Mouse (Mus musculus): Measurements from ENCODE around the gene Slc46a2. TPM values are rescaled to one million over a fixed set of nuclear protein-coding genes. Genes with fewer than 3 reads are reported as not detected.
A peak's percentile ranks its signal among the peaks of the same experiment; 100 is the strongest.

Gene Slc46a2
- polyA plus RNA-seq, 1 experiment from 2014 or later = not detected

DNA sequence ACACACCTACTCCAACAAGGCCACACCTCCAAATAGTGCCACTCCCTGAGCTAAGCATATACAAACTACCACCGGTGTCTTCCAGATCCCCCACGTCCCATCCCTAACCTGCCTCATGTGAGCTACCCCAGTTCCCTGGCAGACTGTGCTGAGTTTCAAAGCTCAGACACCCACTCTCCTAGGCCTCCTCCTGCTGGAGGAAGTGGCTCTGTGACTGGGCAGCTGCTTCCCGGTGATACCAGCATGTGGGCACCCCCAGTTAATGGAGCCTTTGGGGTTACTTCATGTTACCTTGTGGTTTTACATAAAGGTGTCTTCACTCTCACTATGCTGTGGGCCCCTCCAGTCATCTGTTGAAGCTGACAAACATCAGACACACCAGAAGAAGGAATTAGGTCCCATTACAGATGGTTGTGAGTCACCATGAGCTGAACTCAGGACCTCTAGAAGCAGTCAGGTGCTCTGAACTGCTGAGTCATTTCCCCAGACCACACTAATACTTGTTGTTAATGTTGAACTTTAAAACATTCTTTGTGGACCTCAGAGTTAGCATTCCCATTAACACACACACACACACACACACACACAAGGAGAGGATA is 19.8 kb downstream of the Slc46a2 start:
- Histone ChIP-seq H3K4me3 (ENCODE audit: low read depth, low read length) (no peak overlapping the region), H3K4me1 (replicated peaks; ENCODE audit: control insufficient read depth, insufficient read depth, low read length) (no peaks in the 10 kb centered on the region), H3K27me3 (ENCODE audit: control insufficient read depth, insufficient read depth, low read length) (no peaks in the 10 kb centered on the region), H3K9ac (ENCODE audit: low read length) (no peak overlapping the region), H3K36me3 (ENCODE audit: control insufficient read depth, insufficient read depth, low read length) (no peaks in the 10 kb centered on the region), H3K4me2 (ENCODE audit: low read depth, low read length, severe bottlenecking) (no peak overlapping the region), H3K9me3 (ENCODE audit: control insufficient read depth, low read length) (no peaks in the 10 kb centered on the region), H3K27ac (ENCODE audit: low read depth, low read length) (no peak overlapping the region)
- 96% methylated on average over 3 of the region's 3 CpGs for WGBS
- ATAC-seq (replicated peaks; ENCODE audit: low FRiP score) = no peak
- DNase-seq (ENCODE audit: low spot score) = no peak

DNA sequence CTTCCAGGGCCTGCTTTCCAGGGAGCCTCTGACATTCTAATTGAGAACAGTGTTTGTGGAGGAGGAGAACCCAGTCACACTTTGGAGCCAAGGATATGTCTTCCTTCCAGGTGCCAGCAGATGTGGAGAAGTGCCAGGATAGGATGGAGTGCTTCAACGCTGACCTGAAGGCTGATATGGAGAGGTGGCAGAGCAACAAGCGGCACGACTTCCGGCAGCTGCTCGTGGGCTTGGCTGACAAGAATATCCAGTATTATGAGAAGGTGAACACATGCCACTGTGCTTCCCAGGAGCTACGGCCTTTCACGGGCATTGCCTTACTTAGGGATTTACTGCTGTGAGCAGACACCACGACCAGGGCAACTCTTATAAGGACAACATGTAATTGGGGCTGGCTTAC is 20.4 kb downstream of the Slc46a2 start:
- Histone ChIP-seq H3K9ac (ENCODE audit: low read length) (no peak overlapping the region), H3K4me2 (ENCODE audit: low read depth, low read length, severe bottlenecking) (no peak overlapping the region), H3K27me3 (ENCODE audit: control insufficient read depth, insufficient read depth, low read length) (no peaks in the 10 kb centered on the region), H3K9me3 (ENCODE audit: control insufficient read depth, low read length) (no peaks in the 10 kb centered on the region), H3K4me3 (ENCODE audit: low read depth, low read length) (no peak overlapping the region), H3K4me1 (replicated peaks; ENCODE audit: control insufficient read depth, insufficient read depth, low read length) (no peaks in the 10 kb centered on the region), H3K36me3 (ENCODE audit: control insufficient read depth, insufficient read depth, low read length) (no peaks in the 10 kb centered on the region), H3K27ac (ENCODE audit: low read depth, low read length) (no peak overlapping the region)
- ATAC-seq (replicated peaks; ENCODE audit: low FRiP score) (no peak), DNase-seq (ENCODE audit: low spot score) (no peak)
- 91% methylated on average over 8 of the region's 8 CpGs for WGBS

DNA sequence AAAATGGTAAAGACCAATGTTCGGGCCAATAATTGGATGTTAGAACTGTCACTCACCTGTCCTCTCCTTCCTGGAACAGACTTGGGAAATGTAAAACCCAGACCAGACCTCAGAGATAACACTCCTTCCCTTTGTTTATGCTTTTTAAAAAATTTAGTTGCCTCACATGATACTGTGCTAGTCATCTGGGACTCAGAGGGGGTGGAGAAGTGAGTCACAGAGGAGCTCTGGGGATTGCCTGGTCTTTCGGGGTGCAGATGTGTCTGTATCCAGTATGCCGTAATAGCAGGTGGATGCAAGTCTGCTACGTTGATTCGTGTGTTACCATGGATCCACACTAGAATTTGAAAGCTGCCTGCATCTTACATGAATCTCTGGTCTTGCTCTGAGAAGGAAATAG is 22.1 kb downstream of the Slc46a2 start:
- Histone ChIP-seq H3K27ac (ENCODE audit: low read depth, low read length) (no peak overlapping the region), H3K36me3 (ENCODE audit: control insufficient read depth, insufficient read depth, low read length) (no peaks in the 10 kb centered on the region), H3K27me3 (ENCODE audit: control insufficient read depth, insufficient read depth, low read length) (no peaks in the 10 kb centered on the region), H3K9me3 (ENCODE audit: control insufficient read depth, low read length) (no peaks in the 10 kb centered on the region), H3K9ac (ENCODE audit: low read length) (no peak overlapping the region), H3K4me1 (replicated peaks; ENCODE audit: control insufficient read depth, insufficient read depth, low read length) (no peaks in the 10 kb centered on the region), H3K4me3 (ENCODE audit: low read depth, low read length) (no peak overlapping the region), H3K4me2 (ENCODE audit: low read depth, low read length, severe bottlenecking) (no peak overlapping the region)
- WGBS = 94% methylated on average over 5 of the region's 5 CpGs
- DNase-seq (ENCODE audit: low spot score) = no peak
- ATAC-seq (replicated peaks; ENCODE audit: low FRiP score) = no peak

DNA sequence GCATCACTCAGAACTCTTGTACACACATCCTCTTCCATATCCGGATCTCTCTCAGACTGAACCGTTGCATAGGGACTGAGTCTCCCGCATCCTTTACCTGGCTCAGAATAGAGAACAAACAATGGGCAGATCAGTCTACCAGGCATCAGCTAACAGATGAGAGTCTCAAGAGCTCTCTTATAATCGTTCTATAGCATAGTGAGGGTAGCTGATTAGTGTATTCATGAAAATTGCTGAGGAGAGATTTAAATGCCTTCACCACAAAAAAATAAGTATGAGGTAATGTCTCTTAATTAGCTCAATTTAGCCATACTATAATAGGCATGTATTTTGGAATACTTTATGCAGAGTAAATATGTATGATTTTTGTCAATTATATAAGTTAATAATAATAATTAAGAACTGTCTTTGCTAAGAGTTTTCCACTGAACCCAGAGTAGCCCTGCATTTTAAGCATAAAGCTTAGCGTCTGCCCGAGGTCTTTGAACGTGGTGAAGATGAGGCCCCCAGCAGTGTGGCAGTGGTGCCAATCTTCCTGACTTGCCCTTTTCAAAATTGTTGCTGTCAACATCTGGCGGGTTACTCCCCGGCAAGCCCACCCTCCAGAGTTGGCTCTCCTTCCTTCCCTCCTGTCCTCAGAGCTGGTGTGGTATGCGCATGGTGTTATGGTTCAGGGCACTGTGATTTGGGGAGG is 23.0 kb downstream of the Slc46a2 start:
- Histone ChIP-seq H3K36me3 (ENCODE audit: control insufficient read depth, insufficient read depth, low read length) (no peaks in the 10 kb centered on the region), H3K9me3 (ENCODE audit: control insufficient read depth, low read length) (no peaks in the 10 kb centered on the region), H3K4me3 (ENCODE audit: low read depth, low read length) (no peak overlapping the region), H3K9ac (ENCODE audit: low read length) (no peak overlapping the region), H3K4me2 (ENCODE audit: low read depth, low read length, severe bottlenecking) (no peak overlapping the region), H3K27ac (ENCODE audit: low read depth, low read length) (no peak overlapping the region), H3K4me1 (replicated peaks; ENCODE audit: control insufficient read depth, insufficient read depth, low read length) (no peaks in the 10 kb centered on the region), H3K27me3 (ENCODE audit: control insufficient read depth, insufficient read depth, low read length) (no peaks in the 10 kb centered on the region)
- DNase-seq (ENCODE audit: low spot score) (no peak), ATAC-seq (replicated peaks; ENCODE audit: low FRiP score) (0 out of 2 replicates have a peak, but pooled peaks have one; percentile 15)
- WGBS = 87% methylated on average over 10 of the region's 10 CpGs

DNA sequence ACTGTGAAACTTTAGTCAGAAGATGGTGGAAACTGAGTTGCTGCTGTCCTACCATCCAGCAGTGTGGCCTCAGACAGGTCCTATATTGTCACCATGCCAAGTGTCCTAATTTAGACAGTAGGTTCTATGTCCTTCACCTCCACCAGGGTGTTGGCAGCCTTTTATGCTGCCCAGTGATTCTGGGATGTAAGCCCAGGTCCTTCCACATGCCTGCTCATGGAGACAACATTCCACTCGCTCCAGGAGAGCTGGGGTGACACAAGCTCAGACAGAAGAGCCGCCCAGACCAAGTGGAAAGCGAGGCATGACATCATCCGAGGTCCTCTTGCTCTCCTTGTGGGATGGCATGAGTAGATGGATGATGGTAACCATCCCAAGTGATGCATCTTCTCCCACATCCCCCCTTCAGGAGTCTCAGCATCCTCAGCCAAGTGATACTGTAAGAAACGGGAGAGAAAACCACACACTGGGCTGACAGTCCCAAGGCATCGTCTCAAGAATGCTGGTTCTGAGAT is 24.7 kb downstream of the Slc46a2 start:
- Histone ChIP-seq H3K9me3 (ENCODE audit: control insufficient read depth, low read length) (no peaks in the 10 kb centered on the region), H3K27me3 (ENCODE audit: control insufficient read depth, insufficient read depth, low read length) (no peaks in the 10 kb centered on the region), H3K36me3 (ENCODE audit: control insufficient read depth, insufficient read depth, low read length) (no peaks in the 10 kb centered on the region), H3K27ac (ENCODE audit: low read depth, low read length) (no peak overlapping the region), H3K4me3 (ENCODE audit: low read depth, low read length) (no peak overlapping the region), H3K4me1 (replicated peaks; ENCODE audit: control insufficient read depth, insufficient read depth, low read length) (no peaks in the 10 kb centered on the region), H3K9ac (ENCODE audit: low read length) (no peak overlapping the region), H3K4me2 (ENCODE audit: low read depth, low read length, severe bottlenecking) (no peak overlapping the region)
- WGBS = 89% methylated on average over 6 of the region's 6 CpGs
- ATAC-seq (replicated peaks; ENCODE audit: low FRiP score) (no peak), DNase-seq (ENCODE audit: low spot score) (no peak)

DNA sequence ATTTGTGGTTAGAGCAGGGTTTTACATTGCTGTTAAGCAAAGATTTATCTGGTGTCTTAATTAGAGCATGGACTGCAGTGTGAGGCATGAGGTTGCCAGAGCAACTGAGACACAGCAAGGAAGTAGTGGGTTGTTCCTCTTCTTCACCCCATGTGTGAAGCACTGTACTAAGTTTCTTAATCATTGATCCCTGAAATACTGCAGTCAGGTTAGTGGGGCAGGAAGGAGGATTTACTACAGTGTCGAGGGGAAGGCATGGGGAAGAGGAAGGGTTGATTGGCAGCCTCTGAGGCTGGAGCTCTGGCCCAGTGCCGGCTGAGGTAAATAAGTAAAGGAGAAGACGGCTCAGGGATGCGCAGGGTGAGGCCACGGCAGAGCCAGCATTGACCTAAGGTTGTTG is 26.8 kb downstream of the Slc46a2 start:
- WGBS = 91% methylated on average over 5 of the region's 5 CpGs
- H3K27ac ChIP-seq (ENCODE audit: low read depth, low read length) = no peak overlapping the region
- no peak overlapping the region for H3K9ac ChIP-seq (ENCODE audit: low read length)
- H3K36me3 ChIP-seq (ENCODE audit: control insufficient read depth, insufficient read depth, low read length) = no peaks in the 10 kb centered on the region
- no peak for DNase-seq (ENCODE audit: low spot score)
- H3K4me1 ChIP-seq (replicated peaks; ENCODE audit: control insufficient read depth, insufficient read depth, low read length) = no peaks in the 10 kb centered on the region
- H3K27me3 ChIP-seq (ENCODE audit: control insufficient read depth, insufficient read depth, low read length) = no peaks in the 10 kb centered on the region
- H3K4me3 ChIP-seq (ENCODE audit: low read depth, low read length) = no peak overlapping the region
- H3K9me3 ChIP-seq (ENCODE audit: control insufficient read depth, low read length) = no peaks in the 10 kb centered on the region
- H3K4me2 ChIP-seq (ENCODE audit: low read depth, low read length, severe bottlenecking) = no peak overlapping the region
- no peak for ATAC-seq (replicated peaks; ENCODE audit: low FRiP score)

DNA sequence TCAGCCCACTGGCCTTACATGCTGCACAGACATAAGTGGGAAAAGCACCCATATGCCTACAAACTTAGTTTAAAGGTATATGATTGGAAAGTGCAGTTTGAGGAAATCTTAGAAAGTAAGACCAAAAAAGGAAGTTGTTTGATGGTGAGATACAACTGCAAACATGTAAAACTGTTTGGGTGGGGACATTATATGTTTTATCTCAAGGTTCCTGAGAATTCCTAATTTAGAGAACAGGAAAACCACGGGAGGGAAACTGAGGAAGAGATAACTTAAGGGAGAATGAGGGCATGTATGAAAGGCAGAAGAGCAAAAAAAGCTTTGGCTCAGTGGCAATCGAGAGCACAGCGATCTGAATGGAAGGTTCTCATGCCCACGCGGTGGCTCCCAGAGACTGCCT is 27.8 kb downstream of the Slc46a2 start:
- WGBS = 91% methylated on average over 5 of the region's 5 CpGs
- ATAC-seq (replicated peaks; ENCODE audit: low FRiP score) = no peak
- Histone ChIP-seq H3K36me3 (ENCODE audit: control insufficient read depth, insufficient read depth, low read length) (no peaks in the 10 kb centered on the region; the same call in 1 of the 2 replicates), H3K9ac (ENCODE audit: low read length) (no peak overlapping the region), H3K4me2 (ENCODE audit: low read depth, low read length, severe bottlenecking) (no peak overlapping the region), H3K27me3 (ENCODE audit: control insufficient read depth, insufficient read depth, low read length) (no peaks in the 10 kb centered on the region), H3K4me3 (ENCODE audit: low read depth, low read length) (no peak overlapping the region), H3K27ac (ENCODE audit: low read depth, low read length) (no peak overlapping the region), H3K9me3 (ENCODE audit: control insufficient read depth, low read length) (no peaks in the 10 kb centered on the region), H3K4me1 (replicated peaks; ENCODE audit: control insufficient read depth, insufficient read depth, low read length) (no peaks in the 10 kb centered on the region)
- DNase-seq (ENCODE audit: low spot score) = no peak

DNA sequence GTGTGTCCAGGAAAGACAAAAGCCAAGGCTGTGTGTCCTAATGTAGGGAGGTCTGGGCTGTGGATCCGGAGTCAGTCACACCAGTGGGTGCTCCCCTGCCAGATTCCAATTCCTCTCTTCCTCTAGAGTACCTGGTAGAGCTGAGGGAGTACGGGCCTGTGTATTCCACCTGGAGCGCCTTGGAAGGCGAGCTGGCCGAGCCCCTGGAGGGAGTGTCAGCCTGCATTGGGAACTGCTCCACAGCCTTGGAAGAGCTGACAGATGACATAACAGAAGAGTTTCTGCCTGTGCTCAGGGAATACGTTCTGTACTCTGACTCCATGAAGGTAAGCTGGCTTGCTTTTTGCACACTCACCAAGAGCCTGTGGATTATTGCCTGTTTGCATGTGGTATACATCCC is 28.6 kb downstream of the Slc46a2 start:
- Histone ChIP-seq H3K36me3 (ENCODE audit: control insufficient read depth, insufficient read depth, low read length) (no peaks in the 10 kb centered on the region; the same call in 1 of the 2 replicates), H3K4me2 (ENCODE audit: low read depth, low read length, severe bottlenecking) (no peak overlapping the region), H3K9ac (ENCODE audit: low read length) (no peak overlapping the region), H3K9me3 (ENCODE audit: control insufficient read depth, low read length) (no peaks in the 10 kb centered on the region), H3K4me1 (replicated peaks; ENCODE audit: control insufficient read depth, insufficient read depth, low read length) (no peaks in the 10 kb centered on the region), H3K4me3 (ENCODE audit: low read depth, low read length) (no peak overlapping the region), H3K27me3 (ENCODE audit: control insufficient read depth, insufficient read depth, low read length) (no peaks in the 10 kb centered on the region), H3K27ac (ENCODE audit: low read depth, low read length) (no peak overlapping the region)
- DNase-seq (ENCODE audit: low spot score) = no peak
- ATAC-seq (replicated peaks; ENCODE audit: low FRiP score) = no peak
- 96% methylated on average over 6 of the region's 6 CpGs for WGBS
